Mouse (Mus musculus) cerebellum, postnatal 36 days (tissue): ENCODE data around the gene Relt.

Source experiments
- DNase-seq, 2 experiments: peaks; one replicate each; pipeline ENCODE4 v3.0.0; 2021 to 2022; ENCODE audit warnings: mixed read lengths in 2 of 2

Relt gene

DNA sequence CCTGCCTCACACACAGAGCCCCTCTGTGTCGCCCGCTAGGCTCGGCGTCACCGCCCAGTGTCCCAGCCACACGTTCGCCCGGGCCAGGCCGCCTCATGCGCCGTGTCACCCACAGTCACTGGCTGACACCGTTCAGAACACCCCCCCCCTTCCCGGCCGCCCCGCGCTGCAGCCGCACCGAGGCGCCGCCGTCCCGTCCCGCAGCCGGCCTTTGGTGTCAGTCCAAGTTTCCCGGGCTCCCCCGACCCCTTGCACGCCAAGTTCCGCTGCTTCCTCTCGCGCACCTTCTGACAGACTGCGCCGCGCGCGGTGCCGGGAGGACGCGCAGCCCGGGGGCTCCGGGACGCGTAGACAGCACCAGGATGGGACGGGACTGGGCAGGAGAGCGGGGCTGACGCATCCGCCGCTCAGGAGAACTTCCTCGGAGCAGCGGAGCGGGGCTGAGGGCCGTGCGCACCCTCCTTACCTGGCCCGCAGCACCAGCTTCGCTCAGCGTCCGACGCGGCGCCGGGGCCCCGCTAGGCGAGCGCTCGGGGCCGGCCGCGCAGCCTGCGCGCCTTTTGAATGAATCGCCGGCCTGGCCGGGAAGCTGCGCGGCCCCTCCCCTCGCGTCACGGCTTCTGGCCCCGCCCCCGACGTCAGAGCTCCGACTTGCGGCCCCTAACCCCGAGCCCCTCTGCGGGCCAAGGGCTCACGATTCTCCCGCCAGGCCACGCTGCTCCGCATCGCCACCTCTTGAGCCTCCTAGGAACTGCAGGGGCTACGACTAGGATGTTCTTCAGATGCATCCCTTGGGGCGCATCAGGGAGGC is at the start of gene Relt:
Gene Relt, minus strand, starts transcription at position 619 of the 811 bp plus-strand sequence.
- peak; percentile 91 to 95 for DNase-seq

GRCm38 (mm10) chr7:100911791-100912190 is 48.5 kb upstream of the Relt start:
- no peak for DNase-seq

GRCm38 (mm10) chr7:100911246-100911770 is 48.1 kb upstream of the Relt start:
- DNase-seq, result no peak

DNA sequence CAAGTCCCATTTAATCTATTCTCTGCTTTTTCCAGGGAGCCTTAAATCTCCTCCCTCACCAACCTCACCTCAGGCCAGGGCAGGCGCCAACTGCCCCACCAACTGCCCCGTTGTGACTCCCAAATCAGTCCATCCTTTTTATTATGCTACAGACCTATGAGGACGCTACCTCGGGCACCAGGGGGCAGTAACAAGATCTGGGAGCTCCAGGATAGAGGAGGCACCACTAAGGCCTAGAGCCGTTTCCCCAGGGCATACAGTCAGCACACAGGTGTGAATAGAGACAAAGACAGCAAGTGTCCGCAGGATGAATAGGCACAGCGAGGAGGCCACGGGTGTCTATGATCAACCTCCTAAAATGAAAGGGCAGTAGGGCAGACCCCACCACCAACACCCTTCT is 45.3 kb upstream of the Relt start:
- DNase-seq, result no peak

GRCm38 (mm10) chr7:100908061-100908460 is 44.8 kb upstream of the Relt start:
- no peak for DNase-seq

DNA sequence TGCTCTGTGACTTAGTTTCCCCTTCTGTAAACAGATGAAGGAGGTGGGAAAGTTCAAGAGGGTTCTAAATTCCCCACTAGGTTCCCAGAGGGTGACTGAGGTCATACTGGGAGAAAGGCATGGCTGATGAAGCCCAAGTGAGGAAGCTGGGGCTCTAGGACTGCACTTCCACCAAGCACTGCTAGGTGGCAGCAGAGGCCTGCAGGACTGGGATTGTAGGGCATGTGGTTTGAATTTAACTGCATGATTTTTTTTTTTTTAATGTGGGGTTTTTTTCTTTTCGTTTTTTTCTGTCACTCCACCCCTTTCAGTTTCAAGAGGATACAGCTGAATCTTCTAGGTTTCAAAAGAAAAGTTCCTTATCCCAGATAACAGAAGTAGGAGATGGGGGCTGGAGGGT is 44.0 kb upstream of the Relt start:
- peak; percentile 79 to 83 for DNase-seq

DNA sequence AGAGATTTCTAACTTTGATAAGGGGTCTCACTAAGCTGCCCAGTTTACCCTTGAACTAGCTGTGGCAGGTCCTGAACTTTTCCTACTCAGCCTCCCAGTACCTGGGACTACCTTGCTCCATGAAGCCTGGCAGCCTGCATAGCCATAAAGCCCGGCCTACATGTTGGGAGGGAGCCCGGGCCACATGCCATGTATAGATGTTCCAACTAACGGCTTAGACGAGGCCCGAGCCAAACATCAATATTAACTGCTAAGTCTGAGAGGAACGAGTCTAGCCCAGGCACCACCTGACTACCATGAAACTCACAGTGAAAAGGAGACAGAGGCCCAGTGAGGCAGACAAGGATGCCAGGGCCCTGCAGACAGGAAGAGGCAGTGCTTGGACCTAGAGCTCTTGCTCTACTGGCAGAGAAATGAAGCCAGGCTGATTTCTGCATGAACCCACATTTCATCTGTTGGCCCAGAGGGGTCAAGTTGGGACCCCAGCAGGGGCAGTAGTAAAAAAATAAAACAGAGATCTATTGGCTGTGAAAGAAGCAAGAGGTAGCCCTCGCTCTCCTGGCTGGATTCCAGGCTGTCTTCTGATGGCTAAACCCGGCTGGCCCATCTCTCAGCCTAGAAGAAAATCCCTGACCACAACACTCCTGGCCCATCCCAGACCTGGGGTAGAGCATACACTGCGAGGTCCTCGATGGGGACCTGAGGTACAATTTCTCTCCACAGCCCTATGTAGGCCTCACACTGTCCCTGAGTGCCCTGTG is 43.0 kb upstream of the Relt start:
- no peak for DNase-seq

DNA sequence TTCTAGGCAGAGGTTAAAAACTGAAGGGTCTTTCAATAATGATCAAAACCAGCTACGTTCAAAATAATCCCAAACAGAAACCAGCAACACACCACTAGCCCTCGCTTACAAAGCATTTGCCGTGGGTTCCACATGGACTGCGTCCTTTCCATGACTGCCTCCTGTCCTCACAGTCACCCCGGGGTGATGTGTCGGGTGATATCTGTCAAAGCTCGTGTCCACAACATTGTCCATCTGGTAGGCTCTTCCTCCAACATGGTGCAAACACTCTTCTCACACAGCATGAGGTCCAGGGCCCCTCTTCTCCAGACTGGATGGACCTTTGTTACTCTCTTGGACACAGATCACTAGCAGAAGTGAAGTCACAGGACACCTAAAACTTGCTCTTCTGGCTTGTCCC is 41.8 kb upstream of the Relt start:
- no peak for DNase-seq

- DNase-seq, result no peak
Observed at GRCm38 (mm10) chr7:100904612-100905011, 41.4 kb upstream of the Relt start.

GRCm38 (mm10) chr7:100902451-100903137 is 39.3 kb upstream of the Relt start:
- DNase-seq, result no peak

DNA sequence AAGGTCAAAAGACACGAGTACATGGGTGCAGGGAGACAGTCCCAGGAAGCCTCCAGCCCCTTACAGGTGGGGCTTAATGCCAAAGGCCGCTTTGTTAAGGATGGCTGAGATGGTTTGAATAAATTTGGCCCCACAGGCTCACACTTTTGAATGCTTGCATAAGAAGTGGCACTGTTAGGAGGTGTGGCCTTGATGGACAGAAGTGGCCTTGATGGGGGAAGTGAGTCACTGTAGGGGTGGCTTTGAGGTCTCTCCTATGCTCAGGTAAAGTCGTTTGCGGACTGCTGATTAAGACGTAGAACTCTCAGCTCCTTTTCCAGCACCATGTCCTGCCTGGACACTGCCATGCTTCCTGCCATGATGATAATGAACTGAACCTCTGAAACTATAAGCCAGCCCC is 34.6 kb upstream of the Relt start:
- DNase-seq, result no peak

GRCm38 (mm10) chr7:100894833-100895226 is 31.6 kb upstream of the Relt start:
- DNase-seq, result no peak

DNA sequence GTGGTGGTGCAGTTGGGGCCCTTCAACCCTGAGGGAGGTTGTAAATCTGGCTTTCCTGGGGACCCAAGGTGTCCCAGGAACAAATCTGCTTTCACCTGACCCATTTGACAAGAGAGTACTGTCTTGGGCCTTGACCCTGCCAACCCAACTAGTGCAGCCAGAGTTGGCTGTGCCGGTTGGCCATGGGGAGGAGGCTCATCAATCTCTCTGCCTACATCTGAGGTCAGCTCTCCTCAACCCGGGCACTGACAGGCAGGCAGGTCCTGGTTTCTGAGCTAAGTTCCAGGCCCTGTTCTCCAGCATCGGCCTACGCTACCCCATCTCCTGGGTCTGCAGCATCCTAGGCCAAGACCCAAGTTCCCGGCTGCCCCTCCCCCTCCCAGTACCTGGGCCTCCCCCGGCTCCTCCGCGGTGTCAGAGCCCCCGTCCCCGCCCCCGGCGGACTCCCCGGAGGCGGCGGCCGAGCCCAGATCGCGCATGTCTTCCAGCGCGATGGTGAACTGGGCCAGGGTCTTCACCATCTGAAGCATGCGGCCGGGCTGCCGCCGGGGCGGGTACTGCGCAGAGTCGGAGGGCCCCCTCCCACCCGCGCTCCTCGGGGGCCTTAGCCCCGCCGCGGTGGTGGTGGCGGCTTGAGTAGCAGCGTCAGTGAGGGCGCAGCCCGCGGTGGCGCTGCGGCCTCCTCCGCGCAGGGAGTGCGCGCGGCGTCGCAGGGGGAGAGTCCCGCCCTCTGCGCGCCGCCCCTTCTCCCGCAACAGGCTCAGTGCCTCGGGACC is 31.0 kb upstream of the Relt start:
- DNase-seq, result peak; percentile 62 to 67

DNA sequence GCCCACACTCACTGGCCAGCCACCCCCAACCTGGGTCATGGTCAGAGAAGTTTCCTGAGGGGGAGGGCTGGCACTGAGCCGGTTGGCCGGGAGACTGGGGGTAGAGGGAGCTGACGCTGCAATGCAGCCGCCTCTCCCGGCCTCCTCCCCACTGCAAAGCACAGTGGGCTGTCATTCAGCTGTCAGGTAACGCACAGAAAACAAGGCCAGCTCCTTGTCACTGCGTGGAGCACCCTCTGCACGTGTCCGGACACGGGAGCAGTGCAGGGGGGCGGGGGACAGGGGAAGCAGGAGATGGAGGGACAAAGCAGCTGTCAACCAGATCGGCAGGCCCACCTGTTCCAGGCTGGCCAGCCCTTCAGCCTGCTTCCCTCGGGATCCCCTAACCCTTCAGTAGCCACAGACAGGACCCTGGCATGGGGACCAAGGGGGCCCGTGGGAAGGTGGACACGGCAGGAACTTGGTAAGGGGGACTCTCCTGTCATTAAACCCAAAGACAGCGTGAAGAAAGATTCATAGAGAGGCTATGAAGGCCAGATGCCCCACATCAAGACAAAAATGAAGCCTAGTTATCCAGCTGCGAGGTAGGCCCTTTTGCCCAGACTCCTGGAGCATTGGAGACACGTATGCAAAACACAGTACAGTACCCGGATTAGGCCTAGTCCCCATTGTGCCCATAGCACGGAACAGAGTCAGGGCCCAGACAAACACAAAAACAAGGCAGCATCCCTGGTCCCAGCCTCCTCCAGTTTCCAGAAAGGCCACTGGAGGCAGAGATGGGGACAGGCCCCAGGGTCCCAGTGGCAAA is 30.2 kb upstream of the Relt start:
- peak; percentile 38 to 65 for DNase-seq

- DNase-seq, result peak; percentile 56 to 68
Observed at GRCm38 (mm10) chr7:100886535-100886934, 23.3 kb upstream of the Relt start.

- no peak for DNase-seq
Observed at GRCm38 (mm10) chr7:100884460-100884859, 21.2 kb upstream of the Relt start.

GRCm38 (mm10) chr7:100881950-100882349 is 18.7 kb upstream of the Relt start:
- no peak for DNase-seq

DNA sequence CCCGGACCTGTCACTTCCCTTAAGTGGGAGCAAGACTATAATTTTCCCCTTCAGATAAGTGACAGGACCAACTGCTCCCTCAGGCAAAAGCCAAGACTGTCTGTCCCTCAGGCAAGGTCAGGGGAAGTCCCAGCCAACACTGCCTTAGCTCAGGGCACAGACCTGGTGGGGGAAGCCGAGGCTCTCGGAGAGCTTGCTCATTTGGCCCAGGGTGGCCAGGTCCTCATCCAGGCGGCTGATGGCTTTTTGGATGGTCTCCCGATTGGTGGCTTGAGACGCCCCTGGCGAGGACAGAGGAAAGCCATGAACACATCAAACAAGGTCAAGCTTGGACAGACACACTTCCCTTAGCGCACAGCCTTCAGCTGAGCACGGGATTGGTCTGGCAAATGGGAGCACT is 18.3 kb upstream of the Relt start:
- no peak for DNase-seq

DNA sequence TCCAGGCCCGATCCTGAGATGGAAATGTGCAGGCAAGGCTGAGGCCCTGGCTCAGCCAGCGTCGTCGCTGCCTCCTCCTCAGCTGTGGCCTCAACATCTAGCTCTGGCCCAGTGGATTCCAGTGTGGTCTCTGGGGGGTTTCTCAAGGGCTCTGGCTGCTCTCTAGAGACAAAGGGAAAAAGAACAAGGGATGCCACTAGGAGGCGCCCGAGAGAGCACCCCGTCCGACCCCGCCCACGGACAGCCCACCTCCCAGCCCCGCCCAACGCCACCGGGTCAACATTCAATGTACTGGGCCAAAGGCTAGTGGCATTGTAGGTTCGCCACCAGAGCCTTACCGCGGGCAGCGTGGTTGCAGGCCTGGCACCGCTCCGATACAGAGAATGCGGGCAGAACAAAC is 16.3 kb upstream of the Relt start:
- peak; percentile 32 to 54 for DNase-seq

- no peak for DNase-seq
Observed at GRCm38 (mm10) chr7:100876771-100877170, 13.5 kb upstream of the Relt start.

DNA sequence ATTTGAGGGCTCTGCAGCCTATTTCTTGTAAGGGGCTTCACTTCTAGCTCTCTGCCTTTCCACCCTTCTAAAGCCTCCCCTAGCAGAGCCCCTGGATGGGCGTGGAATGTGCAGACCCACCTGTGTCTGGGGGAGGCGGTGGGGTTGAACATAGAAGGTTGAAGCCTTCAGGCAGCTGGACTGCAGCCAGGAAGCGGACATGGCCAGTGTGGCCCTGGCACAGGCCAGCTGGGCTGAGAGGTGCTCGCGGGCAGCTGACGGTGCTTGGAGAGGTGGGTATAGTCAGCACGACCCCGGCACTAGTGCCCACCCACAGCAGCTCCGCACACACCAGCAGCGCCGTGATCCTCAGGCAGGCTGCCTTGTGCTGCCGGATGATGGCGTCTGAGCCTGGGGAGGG is 13.0 kb upstream of the Relt start:
- no peak for DNase-seq

DNA sequence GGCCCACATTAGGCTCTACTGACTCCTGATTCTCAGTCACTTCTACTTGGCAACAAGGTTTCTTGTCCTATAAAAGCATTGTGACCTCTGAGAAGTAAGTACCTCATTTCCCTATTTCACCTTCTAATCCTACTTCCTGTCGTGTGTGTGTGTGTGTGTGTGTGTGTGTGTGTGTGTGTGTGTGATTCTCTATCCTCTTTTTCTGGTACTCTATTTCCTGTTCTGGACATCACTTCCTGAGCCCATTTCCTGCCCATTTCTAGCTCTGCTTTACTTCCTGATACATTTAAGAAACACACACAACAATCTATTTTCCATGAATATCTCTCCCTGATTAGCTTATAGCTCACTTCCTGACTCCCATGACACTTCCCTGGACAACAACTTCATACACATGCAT is 12.6 kb upstream of the Relt start:
- no peak for DNase-seq
